Mouse (Mus musculus) small intestine, adult 10 weeks (tissue): ENCODE results near the gene Speer4a. TPM values are rescaled to one million over a fixed set of nuclear protein-coding genes. Genes with fewer than 3 reads are reported as not detected.

Experiments
- polyA plus RNA-seq: library from polyadenylated mRNA; stranded (reverse); fragments of 350-450 nt; fragmentation: Illumina TruSeq; extraction: RNeasy Lipid Tissue Mini Kit (QIAGEN cat#74804); gene quantifications from one replicate; pipeline ENCODE4 v1.2.3, GENCODE M21; 2014; ENCODE audit warnings: low replicate concordance

Gene Speer4a
- polyA plus RNA-seq: not detected

GRCm38 (mm10) chr5:26039458-26039857, at the start of gene Speer4a:
Gene Speer4a (minus strand): TSS chr5:26039558.

GRCm38 (mm10) chr5:26058481-26058880, 19.1 kb upstream of the Speer4a start, which contains the start of gene Gm7347:
Gene Gm7347 (minus strand): TSS chr5:26058581.

GRCm38 (mm10) chr5:26022816-26023215, 16.5 kb downstream of the Speer4a start, which contains the start of gene Gm5862:
Gene Gm5862 (minus strand): TSS chr5:26022916.

GRCm38 (mm10) chr5:26004698-26005097, 34.7 kb downstream of the Speer4a start, which contains the start of gene Gm1979:
Gene Gm1979 (minus strand): TSS chr5:26004798.

GRCm38 (mm10) chr5:25988550-25988949, 50.8 kb downstream of the Speer4a start, which contains the start of gene Gm21698:
Gene Gm21698 (minus strand): TSS chr5:25988650.

Other genes starting within 250 kb of the Speer4a start
- gene Gm21663, start 97.2 kb downstream of the Speer4a start, polyA plus RNA-seq: not detected
- not detected for gene Gm21671, start 85.1 kb downstream of the Speer4a start, polyA plus RNA-seq
- gene Gm21680, start 66.9 kb downstream of the Speer4a start, polyA plus RNA-seq: not detected
- not detected for gene Gm21698, start 50.9 kb downstream of the Speer4a start, polyA plus RNA-seq
- not detected for gene Gm1979, start 34.8 kb downstream of the Speer4a start, polyA plus RNA-seq
- gene Gm5862, start 16.6 kb downstream of the Speer4a start, polyA plus RNA-seq: not detected
- gene Gm7347, start 19.0 kb upstream of the Speer4a start, polyA plus RNA-seq: not detected
- gene Gm10471, start 49.7 kb upstream of the Speer4a start, polyA plus RNA-seq: not detected
- not detected for gene 5031410I06Rik, start 65.8 kb upstream of the Speer4a start, polyA plus RNA-seq
- gene Gm10220, start 81.9 kb upstream of the Speer4a start, polyA plus RNA-seq: not detected
- not detected for gene Gm7361, start 218.1 kb upstream of the Speer4a start, polyA plus RNA-seq